Mouse (Mus musculus) C2C12 (cell line): Measurements from ENCODE around the gene Med13l. TPM values are rescaled to one million over a fixed set of nuclear protein-coding genes. Genes with fewer than 3 reads are reported as not detected.

Source experiments
- H3K27me3 ChIP-seq: one replicate; pipeline ENCODE4 v1.6.1; 2011; ENCODE audit not compliant: control insufficient read depth, insufficient read depth, insufficient read length
- H3K36me3 ChIP-seq: one replicate; pipeline ENCODE4 v1.6.1; 2011; ENCODE audit not compliant: control insufficient read depth, insufficient read depth
- H3K4me3 ChIP-seq: one replicate; pipeline ENCODE4 v1.5.1; 2011; ENCODE audit warnings: mild to moderate bottlenecking, control low read depth; ENCODE audit not compliant: poor library complexity, insufficient read depth, severe bottlenecking
- H3K79me2 ChIP-seq: one replicate; pipeline ENCODE4 v1.6.1; 2011; ENCODE audit not compliant: control insufficient read depth, insufficient read depth
- H3K79me3 ChIP-seq: one replicate; pipeline ENCODE4 v1.6.1; 2011; ENCODE audit warnings: low read depth, control low read depth
- H3ac ChIP-seq: one replicate; pipeline ENCODE3; 2011; ENCODE audit warnings: low read depth; ENCODE audit not compliant: control insufficient read depth, insufficient read length
- CEBPB ChIP-seq: IDR thresholded peaks from one replicate; pipeline ENCODE4 v1.6.1; 2011; ENCODE audit warnings: low read depth, mild to moderate bottlenecking, control low read depth, moderate library complexity
- CTCF ChIP-seq: IDR thresholded peaks from one replicate; pipeline ENCODE4 v1.5.1; 2011; ENCODE audit not compliant: control insufficient read depth, insufficient read depth, insufficient read length
- FOSL1 ChIP-seq: IDR thresholded peaks from one replicate; pipeline ENCODE4 v1.8.0; 2011; ENCODE audit warnings: mild to moderate bottlenecking, low read length; ENCODE audit not compliant: poor library complexity, insufficient read depth, severe bottlenecking
- MAX ChIP-seq: IDR thresholded peaks from one replicate; pipeline ENCODE4 v1.6.1; 2011; ENCODE audit warnings: mild to moderate bottlenecking, control low read depth
- MYOD1 ChIP-seq: IDR thresholded peaks from one replicate; pipeline ENCODE4 v1.6.1; 2011; ENCODE audit warnings: low read depth; ENCODE audit not compliant: control insufficient read depth, insufficient read length
- MYOG ChIP-seq: IDR thresholded peaks from one replicate; pipeline ENCODE4 v1.6.1; 2011; ENCODE audit not compliant: control insufficient read depth, insufficient read length; ENCODE audit errors: extremely low read depth
- USF1 ChIP-seq: IDR thresholded peaks from one replicate; pipeline ENCODE4 v1.6.1; 2011; ENCODE audit warnings: low read depth, mild to moderate bottlenecking, control low read depth, moderate library complexity
- polyA plus RNA-seq: library from polyadenylated mRNA; unstranded; fragments of >200 nt; fragmentation: generic; extraction: Trizol; gene quantifications from one replicate; pipeline ENCODE4 v1.2.1, GENCODE M21; 2012; ENCODE audit warnings: missing spikeins

The Med13l gene
- polyA plus RNA-seq, 1 experiment, result 6.7 TPM

- TF ChIP-seq USF1 (no peak), MAX (no peak), MYOD1 (no peak), CEBPB (no peak), FOSL1 (no peak), MYOG (no peak), CTCF (no peak)
These were observed 35.4 kb downstream of the Med13l start for GRCm38 (mm10) chr5:118595901-118596300.

GRCm38 (mm10) chr5:118596452-118597092 lies 36.1 kb downstream of the Med13l start:
- TF ChIP-seq MYOG, result no peak
- TF ChIP-seq FOSL1, result no peak
- TF ChIP-seq MAX, result no peak
- no peak for TF ChIP-seq CTCF
- no peak for TF ChIP-seq CEBPB
- TF ChIP-seq MYOD1, result no peak
- TF ChIP-seq USF1, result no peak
- peaks cover 100% of the 10 kb centered on the region for H3K79me2 ChIP-seq
- H3K27me3 ChIP-seq, result no peaks in the 10 kb centered on the region
- H3K4me3 ChIP-seq, result no peak overlapping the region
- peaks cover 46% of the 10 kb centered on the region for H3K79me3 ChIP-seq
- peaks cover 3% of the 10 kb centered on the region for H3K36me3 ChIP-seq
- no peak overlapping the region for H3ac ChIP-seq

More at GRCm38 (mm10) chr5:118595901-118596300, 35.4 kb downstream of the Med13l start:
- Histone ChIP-seq H3K79me3 (peaks cover 44% of the 10 kb centered on the region), H3ac (no peak overlapping the region), H3K79me2 (peaks cover 100% of the 10 kb centered on the region), H3K27me3 (no peaks in the 10 kb centered on the region), H3K4me3 (no peak overlapping the region), H3K36me3 (peaks cover 3% of the 10 kb centered on the region)

- no peak for TF ChIP-seq CTCF
- TF ChIP-seq FOSL1, result no peak
- no peak for TF ChIP-seq MYOG
- no peak for TF ChIP-seq USF1
- TF ChIP-seq MAX, result no peak
- TF ChIP-seq MYOD1, result no peak
- TF ChIP-seq CEBPB, result no peak
- Histone ChIP-seq H3ac (no peak overlapping the region), H3K27me3 (no peaks in the 10 kb centered on the region), H3K79me3 (peaks cover 38% of the 10 kb centered on the region), H3K36me3 (peaks cover 3% of the 10 kb centered on the region), H3K4me3 (no peak overlapping the region), H3K79me2 (peaks cover 100% of the 10 kb centered on the region)
These were observed 38.1 kb downstream of the Med13l start for GRCm38 (mm10) chr5:118598601-118599000.

GRCm38 (mm10) chr5:118601452-118601851 lies 41.0 kb downstream of the Med13l start:
- H3K4me3 ChIP-seq, result no peak overlapping the region
- peaks cover 99% of the 10 kb centered on the region for H3K79me2 ChIP-seq
- no peak for TF ChIP-seq USF1
- TF ChIP-seq MAX, result no peak
- no peak for TF ChIP-seq CTCF
- no peak for TF ChIP-seq MYOD1
- no peak for TF ChIP-seq CEBPB
- TF ChIP-seq MYOG, result no peak
- no peak for TF ChIP-seq FOSL1
- H3K36me3 ChIP-seq, result no peaks in the 10 kb centered on the region
- H3K27me3 ChIP-seq, result no peaks in the 10 kb centered on the region
- no peak overlapping the region for H3ac ChIP-seq
- H3K79me3 ChIP-seq, result peaks cover 34% of the 10 kb centered on the region

- Histone ChIP-seq H3K36me3 (no peaks in the 10 kb centered on the region), H3K27me3 (no peaks in the 10 kb centered on the region), H3K79me3 (peaks cover 36% of the 10 kb centered on the region), H3ac (no peak overlapping the region), H3K79me2 (peaks cover 98% of the 10 kb centered on the region), H3K4me3 (no peak overlapping the region)
- TF ChIP-seq CEBPB (no peak), MYOD1 (no peak), USF1 (no peak), MYOG (no peak), FOSL1 (no peak), CTCF (no peak), MAX (no peak)
These were observed 42.2 kb downstream of the Med13l start for GRCm38 (mm10) chr5:118602706-118603105.

- TF ChIP-seq MYOG (no peak), MAX (no peak), CEBPB (no peak)
- no peaks in the 10 kb centered on the region for H3K27me3 ChIP-seq
- H3K4me3 ChIP-seq, result no peak overlapping the region
- H3K79me3 ChIP-seq, result peaks cover 36% of the 10 kb centered on the region
- peaks cover 98% of the 10 kb centered on the region for H3K79me2 ChIP-seq
- no peaks in the 10 kb centered on the region for H3K36me3 ChIP-seq
- H3ac ChIP-seq, result no peak overlapping the region
These were observed 45.1 kb downstream of the Med13l start for GRCm38 (mm10) chr5:118605424-118606067.
